Mouse (Mus musculus): ENCODE measurements at regions not wholly inside any gene's neighbourhood (a gene's known extent, or its start where the extent isn't known, plus 50 kb on each side); places are given as distances from the start of the nearest gene placed in this dataset.

- Histone ChIP-seq H3K27me3 (ENCODE audit: insufficient read depth, low read length) (no peaks in the 10 kb centered on the region), H3K9ac (ENCODE audit: low read depth, low read length) (no peak overlapping the region), H3K27ac (no peak overlapping the region), H3K4me1 (replicated peaks; ENCODE audit: insufficient read depth, low read length) (no peaks in the 10 kb centered on the region), H3K4me2 (ENCODE audit: low read length) (no peak overlapping the region), H3K4me3 (replicated peaks; ENCODE audit: low read depth, low read length) (no peak overlapping the region), H3K36me3 (ENCODE audit: insufficient read depth, low read length) (no peaks in the 10 kb centered on the region), H3K9me3 (replicated peaks; ENCODE audit: low read length) (no peaks in the 10 kb centered on the region)
- WGBS: 88% methylated on average over 2 of the region's 2 CpGs
- no peak for DNase-seq (ENCODE audit: low spot score)
- no peak for TF ChIP-seq CTCF (IDR thresholded peaks at IDR 0.05; ENCODE audit: low read depth)
- no peak for ATAC-seq (replicated peaks; ENCODE audit: low FRiP score, low read depth)
These were observed 83.5 kb upstream of the Il6 start for GRCm38 (mm10) chr5:29929381-29929780.

GRCm38 (mm10) chr5:29947225-29947624 lies 65.7 kb upstream of the Il6 start:
- DNase-seq (ENCODE audit: low spot score) (no peak), ATAC-seq (replicated peaks; ENCODE audit: low FRiP score, low read depth) (no peak)
- no peaks in the 10 kb centered on the region for H3K27me3 ChIP-seq (ENCODE audit: insufficient read depth, low read length)
- no peak overlapping the region for H3K27ac ChIP-seq
- H3K36me3 ChIP-seq (ENCODE audit: insufficient read depth, low read length): no peaks in the 10 kb centered on the region
- no peak overlapping the region for H3K9ac ChIP-seq (ENCODE audit: low read depth, low read length)
- no peaks in the 10 kb centered on the region for H3K9me3 ChIP-seq (replicated peaks; ENCODE audit: low read length)
- no peak overlapping the region for H3K4me2 ChIP-seq (ENCODE audit: low read length)
- 52% methylated on average over 2 of the region's 2 CpGs for WGBS
- H3K4me3 ChIP-seq (replicated peaks; ENCODE audit: low read depth, low read length): no peak overlapping the region
- TF ChIP-seq CTCF (IDR thresholded peaks at IDR 0.05; ENCODE audit: low read depth): no peak
- H3K4me1 ChIP-seq (replicated peaks; ENCODE audit: insufficient read depth, low read length): 0 out of 2 replicates have a peak, but pooled peaks cover 3% of the 10 kb centered on the region

GRCm38 (mm10) chr5:29948161-29948560 lies 64.8 kb upstream of the Il6 start:
- 0 out of 2 replicates have a peak, but pooled peaks cover 3% of the 10 kb centered on the region for H3K4me1 ChIP-seq (replicated peaks; ENCODE audit: insufficient read depth, low read length)
- H3K4me2 ChIP-seq (ENCODE audit: low read length): no peak overlapping the region
- no peak for TF ChIP-seq CTCF (IDR thresholded peaks at IDR 0.05; ENCODE audit: low read depth)
- DNase-seq (ENCODE audit: low spot score) (no peak), ATAC-seq (replicated peaks; ENCODE audit: low FRiP score, low read depth) (no peak)
- no peaks in the 10 kb centered on the region for H3K36me3 ChIP-seq (ENCODE audit: insufficient read depth, low read length)
- H3K9ac ChIP-seq (ENCODE audit: low read depth, low read length): no peak overlapping the region
- no peak overlapping the region for H3K4me3 ChIP-seq (replicated peaks; ENCODE audit: low read depth, low read length)
- H3K27ac ChIP-seq: no peak overlapping the region
- 69% methylated on average over 3 of the region's 3 CpGs for WGBS
- no peaks in the 10 kb centered on the region for H3K27me3 ChIP-seq (ENCODE audit: insufficient read depth, low read length)
- no peaks in the 10 kb centered on the region for H3K9me3 ChIP-seq (replicated peaks; ENCODE audit: low read length)

GRCm38 (mm10) chr5:29950456-29951170 lies 62.3 kb upstream of the Il6 start:
- DNase-seq (ENCODE audit: low spot score) (no peak), ATAC-seq (replicated peaks; ENCODE audit: low FRiP score, low read depth) (no peak)
- Histone ChIP-seq H3K27ac (no peak overlapping the region), H3K36me3 (ENCODE audit: insufficient read depth, low read length) (no peaks in the 10 kb centered on the region), H3K4me3 (replicated peaks; ENCODE audit: low read depth, low read length) (no peak overlapping the region), H3K9ac (ENCODE audit: low read depth, low read length) (no peak overlapping the region), H3K27me3 (ENCODE audit: insufficient read depth, low read length) (no peaks in the 10 kb centered on the region), H3K9me3 (replicated peaks; ENCODE audit: low read length) (no peaks in the 10 kb centered on the region), H3K4me1 (replicated peaks; ENCODE audit: insufficient read depth, low read length) (0 out of 2 replicates have a peak, but pooled peaks cover 3% of the 10 kb centered on the region), H3K4me2 (ENCODE audit: low read length) (no peak overlapping the region)
- no peak for TF ChIP-seq CTCF (IDR thresholded peaks at IDR 0.05; ENCODE audit: low read depth)
- 80% methylated on average over 5 of the region's 5 CpGs for WGBS

- Histone ChIP-seq H3K4me3 (replicated peaks; ENCODE audit: low read depth, low read length) (no peak overlapping the region), H3K9ac (ENCODE audit: low read depth, low read length) (no peak overlapping the region), H3K27me3 (ENCODE audit: insufficient read depth, low read length) (no peaks in the 10 kb centered on the region), H3K36me3 (ENCODE audit: insufficient read depth, low read length) (no peaks in the 10 kb centered on the region), H3K4me1 (replicated peaks; ENCODE audit: insufficient read depth, low read length) (0 out of 2 replicates have a peak, but pooled peaks cover 3% of the 10 kb centered on the region), H3K9me3 (replicated peaks; ENCODE audit: low read length) (no peaks in the 10 kb centered on the region), H3K27ac (no peak overlapping the region), H3K4me2 (ENCODE audit: low read length) (no peak overlapping the region)
- ATAC-seq (replicated peaks; ENCODE audit: low FRiP score, low read depth) (no peak), DNase-seq (ENCODE audit: low spot score) (peak; percentile 23)
- 72% methylated on average over 7 of the region's 7 CpGs for WGBS
- no peak for TF ChIP-seq CTCF (IDR thresholded peaks at IDR 0.05; ENCODE audit: low read depth)
These were observed 61.2 kb upstream of the Il6 start for GRCm38 (mm10) chr5:29951381-29952350.
